Mouse (Mus musculus) cerebellum, adult 2 months (tissue): Measurements from ENCODE around the gene Catsperz. TPM values are rescaled to one million over a fixed set of nuclear protein-coding genes. Genes with fewer than 3 reads are reported as not detected.

ENCODE experiments used
- DNase-seq, 2 experiments: peaks; one replicate each; pipeline ENCODE4 v3.0.0; 2021
- H3K27ac ChIP-seq: fragments of 200-500 bp; 2 replicates; pipeline ENCODE4 v1.5.1; 2012; ENCODE audit warnings: low read length, control low read depth, inconsistent platforms; ENCODE audit not compliant: insufficient read depth
- H3K27me3 ChIP-seq: fragments of 200-500 bp; 2 replicates; pipeline ENCODE4 v1.6.1; 2012; ENCODE audit warnings: inconsistent platforms, mild to moderate bottlenecking, low read length, moderate library complexity; ENCODE audit not compliant: control insufficient read depth, insufficient read depth
- H3K4me1 ChIP-seq: fragments of 200-500 bp; 2 replicates; pipeline ENCODE4 v1.6.1; 2011; ENCODE audit warnings: low read length; ENCODE audit not compliant: control insufficient read depth, insufficient read depth
- H3K4me3 ChIP-seq: fragments of 200-500 bp; replicated peaks from 2 replicates; pipeline ENCODE3; 2011; ENCODE audit warnings: mild to moderate bottlenecking, low read depth, low read length, control low read depth; ENCODE audit not compliant: insufficient read depth
- CTCF ChIP-seq: fragments of 200-500 bp; IDR thresholded peaks from 2 replicates; pipeline ENCODE4 v1.5.1; 2011; ENCODE audit warnings: low read depth, mild to moderate bottlenecking, control low read depth, low read length, moderate library complexity, borderline replicate concordance; ENCODE audit not compliant: insufficient read depth
- POLR2A ChIP-seq: fragments of 200-500 bp; IDR thresholded peaks from 2 replicates; pipeline ENCODE4 v1.6.1; 2011; ENCODE audit warnings: low read length, control low read depth, borderline replicate concordance; ENCODE audit not compliant: insufficient read depth
- whole genome bisulfite sequencing: fragments of 180-500 bp; shearing (Covaris S2); methylation state at CpG from one replicate; pipeline ENCODE4 v1.1.7; 2018; 5-methylcytosine and 5-hydroxymethylcytosine counted together
- polyA plus RNA-seq: library from polyadenylated mRNA; depleted of rRNA; stranded (reverse); fragments of >200 nt; gene quantifications from 2 replicates; pipeline ENCODE4 v1.2.3, GENCODE M21; 2012; rRNA removed

The Catsperz gene
- polyA plus RNA-seq, 1 experiment, result 2.8 TPM

DNA sequence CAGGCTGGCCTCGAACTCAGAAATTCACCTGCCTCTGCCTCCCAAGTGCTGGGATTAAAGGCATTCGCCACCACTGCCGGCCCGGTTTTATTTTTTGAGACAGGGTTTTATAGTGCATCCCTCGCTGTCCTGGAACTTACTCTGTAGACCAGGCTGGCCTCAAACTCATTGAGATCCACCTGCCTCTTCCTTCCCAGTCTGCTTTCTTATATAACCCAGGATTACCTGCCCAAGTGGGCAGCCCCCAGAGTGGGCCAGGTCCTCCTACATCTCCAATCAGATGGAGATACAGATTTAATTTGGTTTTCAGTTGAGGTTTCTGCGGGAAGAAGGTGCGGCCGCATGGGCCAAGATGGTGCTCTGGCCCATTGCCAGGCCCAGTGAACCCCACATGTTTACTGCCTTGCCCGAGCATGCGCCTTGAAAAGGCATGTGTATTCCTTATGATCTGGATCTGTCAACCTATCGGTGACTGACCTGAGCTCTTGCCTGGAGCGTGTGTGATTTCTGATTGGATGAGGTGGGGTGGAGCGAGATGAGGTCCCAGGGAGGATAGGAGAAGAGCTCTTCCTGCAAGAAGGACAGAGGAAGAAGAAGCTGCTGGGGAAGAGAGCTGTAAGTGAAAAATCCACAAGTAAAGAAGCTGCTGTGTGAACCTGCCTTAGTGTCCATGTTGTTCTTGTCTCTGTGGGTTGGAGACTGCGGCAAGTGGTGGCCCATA is 31.3 kb downstream of the Catsperz start:
- Histone ChIP-seq H3K4me1 (no peaks in the 10 kb centered on the region), H3K4me3 (no peak overlapping the region), H3K27ac (no peak overlapping the region), H3K27me3 (no peaks in the 10 kb centered on the region)
- 85% methylated on average over 14 of the region's 14 CpGs for WGBS
- no peak for DNase-seq
- TF ChIP-seq CTCF (no peak), POLR2A (no peak)

DNA sequence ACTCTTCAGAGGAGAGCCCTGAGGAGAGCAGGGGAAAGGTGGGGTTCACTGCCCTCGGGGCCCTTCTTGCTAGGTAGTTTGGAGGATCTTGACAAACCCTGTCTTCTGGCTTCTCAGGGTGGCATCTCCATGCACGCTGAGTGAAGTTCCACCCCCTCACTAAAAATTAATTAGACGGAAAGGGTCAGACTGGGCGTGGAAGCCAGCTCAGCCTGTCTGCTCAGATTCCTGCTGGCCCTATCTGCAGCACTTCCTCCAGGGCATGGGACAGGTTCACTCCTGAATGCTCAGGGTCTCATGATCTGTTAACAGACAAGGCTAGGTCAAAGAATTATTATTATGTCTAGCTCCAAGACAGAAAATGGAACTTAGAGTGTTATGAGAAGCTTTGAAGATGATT is 32.7 kb downstream of the Catsperz start:
- no peak for DNase-seq
- WGBS, result 49% methylated on average over 4 of the region's 4 CpGs
- TF ChIP-seq CTCF (no peak), POLR2A (no peak)
- H3K27me3 ChIP-seq, result no peaks in the 10 kb centered on the region
- H3K27ac ChIP-seq, result no peak overlapping the region
- H3K4me3 ChIP-seq, result no peak overlapping the region
- no peaks in the 10 kb centered on the region for H3K4me1 ChIP-seq

DNA sequence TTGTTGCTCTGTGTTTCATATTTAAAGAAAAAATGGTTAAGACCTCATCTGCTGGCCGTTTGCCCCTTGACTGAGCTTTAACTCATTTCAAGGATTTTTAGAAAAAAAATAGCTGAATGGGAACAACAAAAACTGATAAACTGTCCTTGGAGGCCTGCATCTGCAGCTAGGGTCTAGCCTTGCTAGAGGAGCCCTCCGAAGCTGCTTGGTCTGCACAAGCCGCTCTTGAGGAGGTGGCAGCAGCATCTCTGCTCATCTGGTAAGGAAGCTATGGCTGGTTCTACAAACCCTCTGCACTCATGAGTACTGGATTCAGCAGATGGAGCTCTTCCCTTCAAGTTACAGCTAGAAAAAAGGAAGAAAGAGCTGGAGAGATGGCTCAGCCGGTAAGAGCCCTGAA is 47.2 kb downstream of the Catsperz start:
- Histone ChIP-seq H3K27me3 (no peaks in the 10 kb centered on the region), H3K27ac (no peak overlapping the region), H3K4me3 (no peak overlapping the region), H3K4me1 (no peaks in the 10 kb centered on the region)
- DNase-seq, result no peak
- 81% methylated on average over 4 of the region's 4 CpGs for WGBS
- no peak for TF ChIP-seq CTCF

DNA sequence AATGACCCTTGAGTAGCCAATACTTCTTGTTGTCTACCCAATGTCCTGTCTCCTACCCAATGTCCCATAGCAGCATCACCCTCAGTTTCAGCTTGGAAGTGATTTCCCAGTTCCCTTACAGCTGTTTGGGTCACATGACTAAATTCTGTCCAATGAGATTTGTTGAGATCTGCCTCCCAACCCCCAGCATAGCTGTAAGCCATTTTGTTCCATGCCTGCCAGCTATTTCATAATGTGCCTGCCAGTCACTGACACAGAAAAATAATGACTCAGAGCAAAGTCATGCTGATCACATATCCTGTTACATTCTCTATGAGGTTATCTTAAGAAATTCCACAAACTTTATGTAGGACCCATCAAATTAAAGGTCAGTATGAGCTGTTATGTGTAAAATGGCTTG is 48.4 kb downstream of the Catsperz start:
- H3K27me3 ChIP-seq, result no peaks in the 10 kb centered on the region
- H3K4me1 ChIP-seq, result no peaks in the 10 kb centered on the region
- no peak overlapping the region for H3K4me3 ChIP-seq
- H3K27ac ChIP-seq, result no peak overlapping the region
- no peak for TF ChIP-seq POLR2A
- TF ChIP-seq CTCF, result no peak
- DNase-seq, result no peak

DNA sequence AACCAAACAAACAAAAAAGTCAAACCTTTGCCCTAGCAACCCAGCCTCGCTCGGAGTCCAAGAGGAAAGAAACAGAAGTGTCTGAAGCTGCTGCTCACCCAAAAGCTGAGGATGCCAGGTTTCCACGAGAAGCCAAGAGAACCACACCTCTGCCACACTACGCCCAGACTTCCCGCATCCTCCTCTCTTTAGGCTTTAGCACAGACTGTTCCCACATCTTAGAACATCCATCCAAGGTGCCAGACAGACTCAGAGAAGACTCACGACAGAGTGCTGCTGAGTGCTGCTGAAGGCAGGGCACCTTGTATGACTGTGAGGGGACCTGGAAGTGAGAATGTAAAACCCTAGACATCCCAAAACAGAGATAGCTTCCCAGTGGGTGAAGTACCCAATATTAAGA is 49.3 kb downstream of the Catsperz start:
- DNase-seq, result no peak
- TF ChIP-seq CTCF (no peak), POLR2A (no peak)
- 83% methylated on average over 6 of the region's 6 CpGs for WGBS

DNA sequence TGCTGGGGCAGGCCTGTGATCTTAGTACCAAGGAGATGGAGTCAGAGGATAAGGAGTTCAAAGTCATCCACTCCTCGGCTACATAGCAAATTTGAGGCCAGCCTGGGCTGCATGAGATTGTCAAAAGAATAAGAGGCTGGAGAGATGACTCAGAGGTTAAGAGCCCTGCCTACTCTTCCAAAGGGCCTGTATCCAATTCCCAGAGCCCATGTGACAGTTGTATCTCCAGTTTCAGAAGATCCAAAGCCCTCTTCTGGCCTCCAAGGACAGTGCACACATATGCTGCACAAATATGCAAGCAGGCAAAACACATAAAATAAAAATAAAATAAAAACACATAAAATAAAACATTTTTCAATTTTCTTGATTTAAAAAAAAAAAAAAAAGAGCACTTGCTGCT is 50.9 kb downstream of the Catsperz start:
- WGBS, result 100% methylated on average over 1 of the region's 1 CpGs
- no peak for DNase-seq
- no peak overlapping the region for H3K27ac ChIP-seq
- no peaks in the 10 kb centered on the region for H3K27me3 ChIP-seq
- H3K4me3 ChIP-seq, result no peak overlapping the region
- H3K4me1 ChIP-seq, result no peaks in the 10 kb centered on the region
- no peak for TF ChIP-seq CTCF
- no peak for TF ChIP-seq POLR2A

More for the DNA sequence above, 49.3 kb downstream of the Catsperz start:
- H3K27me3 ChIP-seq, result no peaks in the 10 kb centered on the region
- H3K4me3 ChIP-seq, result no peak overlapping the region
- no peak overlapping the region for H3K27ac ChIP-seq
- no peaks in the 10 kb centered on the region for H3K4me1 ChIP-seq

DNA sequence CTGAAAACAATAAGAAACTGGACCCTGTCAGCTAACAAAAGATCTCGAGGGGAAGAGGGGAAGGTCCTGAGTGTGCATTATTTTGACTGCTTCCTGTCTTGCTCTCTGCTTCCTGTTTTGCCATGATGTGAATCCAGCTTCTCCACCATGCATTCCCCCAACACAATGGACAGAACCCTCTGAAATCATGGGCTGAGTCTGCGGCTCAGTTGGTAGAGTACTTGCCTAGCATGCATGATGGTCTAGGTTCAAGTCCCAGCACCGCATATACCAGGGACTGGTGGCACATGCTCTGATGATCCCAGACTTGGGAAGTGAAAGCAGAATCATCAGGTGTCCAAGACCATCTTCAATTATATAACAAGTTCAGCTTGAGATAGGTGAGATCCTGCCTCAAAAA is 52.5 kb downstream of the Catsperz start:
- WGBS, result 75% methylated on average over 3 of the region's 3 CpGs
- Histone ChIP-seq H3K27me3 (no peaks in the 10 kb centered on the region), H3K27ac (no peak overlapping the region), H3K4me3 (no peak overlapping the region), H3K4me1 (no peaks in the 10 kb centered on the region)
- TF ChIP-seq POLR2A, result no peak
- TF ChIP-seq CTCF, result no peak
- DNase-seq, result no peak

Other genes with a start within 250 kb of the Catsperz start
- gene Rps6ka4, start 84.7 kb downstream of the Catsperz start, polyA plus RNA-seq, result 26.3 and 28.7 TPM in 2 replicates
- 1.7 and 2.1 TPM in 2 replicates for gene Ccdc88b, start 67.2 kb downstream of the Catsperz start, polyA plus RNA-seq
- 122 and 124 TPM in 2 replicates for gene Trmt112, start 15.7 kb downstream of the Catsperz start, polyA plus RNA-seq
- 500 and 537 TPM in 2 replicates for gene Prdx5, start 15.3 kb downstream of the Catsperz start, polyA plus RNA-seq
- gene Esrra, start 3.6 kb downstream of the Catsperz start, polyA plus RNA-seq, result 95.3 and 103 TPM in 2 replicates
- 5.8 and 5.9 TPM in 2 replicates for gene Kcnk4, start 9.1 kb upstream of the Catsperz start, polyA plus RNA-seq
- gene Bad, start 16.5 kb upstream of the Catsperz start, polyA plus RNA-seq, result 71.6 and 73.8 TPM in 2 replicates
- gene Gpr137, start 17.1 kb upstream of the Catsperz start, polyA plus RNA-seq, result 125 and 127 TPM in 2 replicates
- 50.1 and 51.7 TPM in 2 replicates for gene Ppp1r14b, start 49.6 kb upstream of the Catsperz start, polyA plus RNA-seq
- gene Plcb3, start 51.1 kb upstream of the Catsperz start, polyA plus RNA-seq, result 53.2 and 57.6 TPM in 2 replicates
- 214 and 257 TPM in 2 replicates for gene Fkbp2, start 55.1 kb upstream of the Catsperz start, polyA plus RNA-seq
- 90.4 and 100.0 TPM in 2 replicates for gene Vegfb, start 62.3 kb upstream of the Catsperz start, polyA plus RNA-seq
- gene Dnajc4, start 67.2 kb upstream of the Catsperz start, polyA plus RNA-seq, result 63.6 and 66.4 TPM in 2 replicates
- gene Nudt22, start 70.7 kb upstream of the Catsperz start, polyA plus RNA-seq, result 40.4 and 43.5 TPM in 2 replicates
- gene Trpt1, start 70.8 kb upstream of the Catsperz start, polyA plus RNA-seq, result 29.6 and 31.3 TPM in 2 replicates
- gene Fermt3, start 94.1 kb upstream of the Catsperz start, polyA plus RNA-seq, result 2.2 and 2.3 TPM in 2 replicates
- 215 and 217 TPM in 2 replicates for gene Stip1, start 114.6 kb upstream of the Catsperz start, polyA plus RNA-seq
- gene Macrod1, start 131.4 kb upstream of the Catsperz start, polyA plus RNA-seq, result 30.8 and 33.8 TPM in 2 replicates
- 5.4 and 6.2 TPM in 2 replicates for gene Flrt1, start 180.3 kb upstream of the Catsperz start, polyA plus RNA-seq